Mouse (Mus musculus) kidney, postnatal 0 days (tissue): ENCODE data around the gene Gm44805. TPM values are rescaled to one million over a fixed set of nuclear protein-coding genes. Genes with fewer than 3 reads are reported as not detected.

ENCODE experiments used
- ATAC-seq: fragments of 200-750 bp; cut with Nextera tagmentation; replicated peaks from 2 replicates; pipeline ENCODE4 v1.8.0; 2017; ENCODE audit warnings: low read depth, moderate number of reproducible peaks, moderate TSS enrichment, moderate library complexity; ENCODE audit not compliant: low FRiP score
- DNase-seq: peaks from one replicate; pipeline ENCODE4 v3.0.0-alpha.2; 2016; ENCODE audit warnings: low spot score
- H3K27ac ChIP-seq: fragments of 300-500 bp; sonication (generic); 2 replicates; pipeline ENCODE4 v1.5.1; 2014; ENCODE audit warnings: mild to moderate bottlenecking
- H3K27me3 ChIP-seq: fragments of 300-500 bp; sonication (generic); 2 replicates; pipeline ENCODE4 v1.6.1; 2014; ENCODE audit warnings: low read length, mixed read lengths; ENCODE audit not compliant: insufficient read depth
- H3K36me3 ChIP-seq: fragments of 300-500 bp; sonication (generic); 2 replicates; pipeline ENCODE4 v1.6.1; 2014; ENCODE audit warnings: low read length, mixed read lengths; ENCODE audit not compliant: insufficient read depth
- H3K4me1 ChIP-seq: fragments of 300-500 bp; sonication (generic); replicated peaks from 2 replicates; pipeline ENCODE4 v1.6.1; 2014; ENCODE audit warnings: antibody characterized with exemption, low read length, mixed read lengths; ENCODE audit not compliant: insufficient read depth
- H3K4me2 ChIP-seq: fragments of 300-500 bp; sonication (generic); 2 replicates; pipeline ENCODE4 v1.6.1; 2014; ENCODE audit warnings: mild to moderate bottlenecking, low read length, moderate library complexity, mixed read lengths
- H3K4me3 ChIP-seq: fragments of 300-500 bp; sonication (generic); replicated peaks from 2 replicates; pipeline ENCODE4 v1.5.1; 2014; ENCODE audit warnings: low read depth, low read length
- H3K9ac ChIP-seq: fragments of 300-500 bp; sonication (generic); 2 replicates; pipeline ENCODE4 v1.6.1; 2014; ENCODE audit warnings: low read depth, low read length
- H3K9me3 ChIP-seq: fragments of 300-500 bp; sonication (generic); replicated peaks from 2 replicates; pipeline ENCODE4 v1.6.1; 2016; ENCODE audit warnings: low read length, inconsistent platforms, mixed read lengths
- CTCF ChIP-seq: IDR thresholded peaks from 2 replicates; pipeline ENCODE4 v1.5.1; 2016; ENCODE audit warnings: antibody characterized with exemption, low read depth, mild to moderate bottlenecking, moderate library complexity
- WGBS: fragments of 180-500 bp; shearing (Covaris S2); extraction: QIAGEN DNeasy Blood & Tissue Kit; methylation state at CpG from one replicate; pipeline ENCODE4 v1.1.7; 2014; 5-methylcytosine and 5-hydroxymethylcytosine counted together
- polyA plus RNA-seq: library from polyadenylated mRNA; unstranded; fragments of >200 nt; fragmentation: Nextera tagmentation; extraction: Ambion mirVana; gene quantifications from 2 replicates; pipeline ENCODE4 v1.2.1, GENCODE M21; 2015

Gene Gm44805
- polyA plus RNA-seq, 1 experiment from 2014 or later, result 0.79 TPM

DNA sequence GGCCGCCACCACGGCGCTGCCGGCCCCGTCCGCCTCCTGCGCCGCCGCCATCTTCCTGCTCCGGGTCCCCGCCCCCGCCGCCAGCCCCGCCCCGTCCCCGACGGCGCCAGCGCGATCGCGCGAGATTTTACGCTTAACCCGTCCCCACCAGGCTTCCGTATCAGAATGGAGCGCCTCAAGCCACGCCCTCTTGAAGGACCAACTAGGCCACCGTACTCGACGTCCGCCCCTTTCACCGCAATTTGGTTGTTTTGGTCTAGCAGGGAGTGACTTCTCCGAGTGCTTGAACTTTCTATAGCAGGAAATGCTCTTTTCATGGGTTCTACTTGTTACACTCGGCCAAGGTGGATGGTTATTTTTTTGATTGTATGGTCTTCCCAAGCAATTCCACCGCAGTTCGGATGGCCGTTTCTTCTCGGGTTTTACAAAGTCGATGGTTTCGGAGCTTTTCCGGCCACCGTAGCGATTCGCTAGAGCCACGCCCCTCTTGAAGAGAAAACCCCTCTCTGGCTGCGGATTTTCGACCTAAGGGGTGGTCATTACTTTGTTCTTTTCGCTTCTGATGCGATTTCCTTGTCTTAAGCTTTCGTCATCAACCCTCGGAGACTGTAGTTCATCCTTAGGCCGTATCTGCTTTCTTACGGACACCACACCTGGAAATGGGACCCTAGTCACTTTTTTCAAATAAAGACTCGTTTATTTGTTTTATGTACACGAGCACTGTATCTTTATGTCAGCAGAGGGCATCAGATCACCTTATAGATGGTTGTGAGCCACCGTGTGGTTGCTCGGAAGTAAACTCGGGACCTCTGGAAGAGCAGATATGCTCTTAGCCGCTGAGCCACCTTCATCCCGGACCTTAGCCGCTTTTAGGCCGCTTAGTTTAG, 16.0 kb downstream of the Gm44805 start, which contains the start of gene Clptm1:
Gene Clptm1, minus strand, starts transcription at position 79 of the 887 bp plus-strand sequence.
- Histone ChIP-seq H3K4me1 (peaks cover 13% of the 10 kb centered on the region), H3K9ac (peak within 1 kb of the TSS; percentile 98), H3K4me2 (peak within 1 kb of the TSS; percentile 91), H3K27ac (peak within 1 kb of the TSS; percentile 97), H3K27me3 (no peaks in the 10 kb centered on the region), H3K36me3 (peaks cover 4% of the 10 kb centered on the region), H3K9me3 (no peaks in the 10 kb centered on the region), H3K4me3 (peak within 1 kb of the TSS; percentile 100)
- DNase-seq (peak; percentile 99), ATAC-seq (peak; percentile 90)
- 1% methylated on average over 59 of the region's 63 CpGs for WGBS
- peak; percentile 72 for TF ChIP-seq CTCF

DNA sequence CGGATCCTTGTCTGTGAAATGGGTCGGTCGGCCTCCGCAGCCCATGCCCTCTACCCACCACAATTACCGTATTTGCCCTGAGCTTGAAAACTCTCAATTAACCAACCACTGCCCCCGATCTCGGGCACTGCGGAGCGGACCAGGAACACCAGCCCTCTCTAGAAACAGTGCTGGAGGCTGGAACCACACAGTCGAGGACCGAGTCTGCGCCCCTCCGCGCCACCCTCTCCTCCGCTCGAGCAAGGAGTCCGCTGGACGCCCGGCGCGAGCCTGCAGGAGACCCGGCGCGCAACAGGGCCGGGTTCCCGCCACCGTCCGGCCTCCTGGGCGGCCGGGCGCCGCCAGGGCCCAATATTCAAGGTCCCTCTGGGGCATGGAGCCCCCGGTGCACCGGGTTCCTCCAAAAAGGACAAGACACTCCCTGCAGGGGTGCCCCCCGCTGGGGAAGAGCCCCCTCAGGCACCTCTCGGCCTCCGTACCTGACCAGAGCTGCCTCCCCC, 16.7 kb downstream of the Gm44805 start:
- Histone ChIP-seq H3K4me1 (peaks cover 13% of the 10 kb centered on the region), H3K9ac (peak overlapping the region; percentile 98), H3K36me3 (peaks cover 4% of the 10 kb centered on the region), H3K9me3 (no peaks in the 10 kb centered on the region), H3K27ac (peak overlapping the region; percentile 83), H3K4me3 (peak overlapping the region; percentile 100), H3K4me2 (peak overlapping the region; percentile 91), H3K27me3 (no peaks in the 10 kb centered on the region)
- DNase-seq (no peak), ATAC-seq (no peak)
- no peak for TF ChIP-seq CTCF
- under 1% methylated on average over 34 of the region's 37 CpGs for WGBS

DNA sequence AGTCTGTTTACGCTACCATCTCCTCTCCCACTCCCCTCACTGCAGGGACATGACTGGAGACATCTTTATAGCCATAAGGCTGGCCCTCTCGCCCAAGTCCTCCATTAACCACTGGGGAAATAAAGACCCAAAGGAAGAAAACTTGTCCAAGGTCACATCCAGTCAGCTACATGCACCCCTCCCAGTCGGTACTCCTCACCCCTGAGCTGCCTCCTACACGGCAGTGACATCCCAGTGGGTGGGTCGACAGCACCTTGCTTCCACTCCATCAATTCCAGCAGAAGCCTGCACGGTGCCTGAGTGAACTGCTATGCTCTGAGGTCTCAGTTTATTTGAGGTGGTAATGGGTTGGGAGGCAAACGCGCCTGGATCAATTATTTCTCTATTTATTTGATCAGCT, 17.3 kb downstream of the Gm44805 start:
- no peak for ATAC-seq

DNA sequence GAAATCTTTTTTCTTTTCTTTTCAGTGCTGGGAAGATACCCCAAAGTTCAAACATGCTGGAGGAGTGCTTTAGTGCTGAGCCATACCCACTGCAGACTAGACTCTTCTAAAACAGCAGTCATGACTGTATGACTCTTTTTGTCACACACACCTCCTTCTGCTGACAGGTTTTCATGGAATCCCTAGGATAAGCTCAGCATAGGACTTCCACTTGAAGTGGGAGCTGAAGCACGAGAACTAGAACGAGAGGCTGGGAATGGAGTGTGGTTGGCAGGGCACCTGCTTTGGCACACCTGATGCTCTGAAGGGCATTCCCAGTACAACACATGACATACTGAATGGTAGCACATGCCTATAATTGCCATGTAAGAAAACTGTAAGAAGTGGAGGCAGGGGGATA, 28.6 kb downstream of the Gm44805 start:
- TF ChIP-seq CTCF, result no peak
- H3K9ac ChIP-seq, result no peak overlapping the region
- H3K27me3 ChIP-seq, result no peaks in the 10 kb centered on the region
- no peaks in the 10 kb centered on the region for H3K9me3 ChIP-seq
- no peak overlapping the region for H3K4me2 ChIP-seq
- H3K27ac ChIP-seq, result no peak overlapping the region
- no peak for DNase-seq
- peaks cover 48% of the 10 kb centered on the region for H3K36me3 ChIP-seq
- WGBS, result 93% methylated on average over 2 of the region's 2 CpGs
- H3K4me3 ChIP-seq, result no peak overlapping the region
- H3K4me1 ChIP-seq, result no peaks in the 10 kb centered on the region
- no peak for ATAC-seq

More for the DNA sequence above, 17.3 kb downstream of the Gm44805 start:
- 7% methylated on average over 8 of the region's 8 CpGs for WGBS
- no peaks in the 10 kb centered on the region for H3K9me3 ChIP-seq
- H3K9ac ChIP-seq, result peak overlapping the region; percentile 98
- no peak for DNase-seq
- TF ChIP-seq CTCF, result no peak
- no peaks in the 10 kb centered on the region for H3K27me3 ChIP-seq
- peak overlapping the region; percentile 100 for H3K4me3 ChIP-seq
- peaks cover 4% of the 10 kb centered on the region for H3K36me3 ChIP-seq
- peaks cover 8% of the 10 kb centered on the region for H3K4me1 ChIP-seq
- peak overlapping the region; percentile 83; the same call in 1 of the 2 replicates for H3K27ac ChIP-seq
- peak overlapping the region; percentile 91 for H3K4me2 ChIP-seq

DNA sequence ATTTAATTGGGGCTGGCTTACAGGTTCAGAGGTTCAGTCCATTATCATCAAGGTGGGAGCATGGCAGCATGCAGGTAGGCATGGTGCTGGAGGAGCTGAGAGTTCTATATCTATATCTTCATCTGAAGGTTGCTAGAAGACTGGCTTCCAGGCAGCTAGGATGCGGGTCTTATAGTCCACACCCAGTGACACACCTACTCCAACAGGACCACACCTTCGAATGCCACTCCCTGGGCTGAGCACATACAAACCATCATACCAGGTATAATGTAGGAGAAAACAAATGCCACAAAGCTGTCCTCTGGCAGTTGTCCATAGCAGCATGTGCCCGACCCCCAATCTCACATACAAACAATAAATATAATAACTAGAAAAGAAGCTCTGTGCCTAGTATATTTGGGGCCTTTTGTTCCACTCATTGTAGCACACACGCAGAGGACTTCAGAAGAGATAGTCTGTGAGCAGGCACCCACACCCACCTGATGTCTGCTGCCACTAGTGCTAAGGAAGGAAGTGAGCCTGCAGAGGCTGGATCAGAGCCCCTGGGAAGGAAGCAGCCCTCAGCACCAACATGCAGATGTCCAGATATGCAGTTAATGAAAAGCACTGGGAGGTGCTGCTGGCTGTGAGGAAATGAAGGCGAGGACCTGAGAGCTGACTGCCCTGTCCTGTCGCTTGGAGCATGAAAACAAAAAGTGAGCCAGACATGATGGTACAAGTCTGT, 30.0 kb downstream of the Gm44805 start:
- H3K27ac ChIP-seq, result no peak overlapping the region
- H3K4me3 ChIP-seq, result no peak overlapping the region
- H3K9ac ChIP-seq, result no peak overlapping the region
- ATAC-seq (no peak), DNase-seq (no peak)
- peaks cover 52% of the 10 kb centered on the region for H3K36me3 ChIP-seq
- 83% methylated on average over 6 of the region's 6 CpGs for WGBS
- no peaks in the 10 kb centered on the region for H3K27me3 ChIP-seq
- H3K4me1 ChIP-seq, result no peaks in the 10 kb centered on the region
- H3K4me2 ChIP-seq, result no peak overlapping the region
- no peak for TF ChIP-seq CTCF
- no peaks in the 10 kb centered on the region for H3K9me3 ChIP-seq

DNA sequence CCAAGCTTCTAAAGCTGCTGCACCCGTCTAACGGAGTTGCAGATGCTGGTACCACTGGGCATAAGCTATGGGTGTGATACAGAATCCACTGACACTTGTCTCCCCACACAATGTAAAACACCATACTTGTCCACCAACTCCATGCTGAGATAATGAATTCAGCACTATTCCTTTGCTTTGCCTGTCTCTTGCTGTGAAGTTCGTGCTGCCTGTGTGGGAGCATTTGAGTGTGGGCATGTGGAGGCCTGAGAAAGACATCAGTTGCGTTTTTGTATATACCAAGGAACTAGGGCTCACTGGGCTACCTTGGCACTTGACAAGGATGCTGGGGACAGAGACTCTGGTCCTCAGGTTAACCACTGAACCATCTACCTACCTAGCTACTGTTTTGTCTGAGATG, 40.0 kb downstream of the Gm44805 start:
- WGBS, result 97% methylated on average over 4 of the region's 4 CpGs
- Histone ChIP-seq H3K27ac (no peak overlapping the region), H3K27me3 (no peaks in the 10 kb centered on the region), H3K4me1 (no peaks in the 10 kb centered on the region), H3K4me3 (no peak overlapping the region), H3K36me3 (peaks cover 82% of the 10 kb centered on the region), H3K9ac (no peak overlapping the region), H3K4me2 (no peak overlapping the region), H3K9me3 (no peaks in the 10 kb centered on the region)
- ATAC-seq (no peak), DNase-seq (no peak)
- no peak for TF ChIP-seq CTCF
